Mouse (Mus musculus) limb, embryonic 14.5 days (tissue): Measurements from ENCODE around the gene Scamp4. TPM values are rescaled to one million over a fixed set of nuclear protein-coding genes. Genes with fewer than 3 reads are reported as not detected.

Experiments used
- ATAC-seq: fragments of 200-750 bp; cut with Nextera tagmentation; 2 replicates; pipeline ENCODE4 v1.8.0; 2017; ENCODE audit warnings: low read depth, moderate number of reproducible peaks, moderate TSS enrichment; ENCODE audit not compliant: low FRiP score
- DNase-seq: peaks from one replicate; pipeline ENCODE4 v3.0.0-alpha.2; 2015; ENCODE audit warnings: low spot score
- H3K27ac ChIP-seq: fragments of 300-500 bp; sonication (generic); replicated peaks from 2 replicates; pipeline ENCODE4 v1.5.1; 2014; ENCODE audit warnings: low read depth, mild to moderate bottlenecking, low read length, moderate library complexity, mixed read lengths
- H3K27me3 ChIP-seq: fragments of 300-500 bp; sonication (generic); 2 replicates; pipeline ENCODE4 v1.6.1; 2014; ENCODE audit warnings: low read length, mixed read lengths; ENCODE audit not compliant: control insufficient read depth, insufficient read depth
- H3K36me3 ChIP-seq: fragments of 300-500 bp; sonication (generic); 2 replicates; pipeline ENCODE4 v1.6.1; 2014; ENCODE audit warnings: mild to moderate bottlenecking, low read length, moderate library complexity, mixed read lengths; ENCODE audit not compliant: control insufficient read depth, insufficient read depth
- H3K4me1 ChIP-seq: fragments of 300-500 bp; sonication (generic); 2 replicates; pipeline ENCODE4 v1.6.1; 2014; ENCODE audit warnings: antibody characterized with exemption, low read length, mixed read lengths; ENCODE audit not compliant: control insufficient read depth, insufficient read depth
- H3K4me2 ChIP-seq: fragments of 300-500 bp; sonication (generic); replicated peaks from 2 replicates; pipeline ENCODE4 v1.6.1; 2014; ENCODE audit warnings: low read depth, mild to moderate bottlenecking, low read length, moderate library complexity; ENCODE audit not compliant: severe bottlenecking
- H3K4me3 ChIP-seq: fragments of 300-500 bp; sonication (generic); replicated peaks from 2 replicates; pipeline ENCODE4 v1.5.1; 2014; ENCODE audit warnings: low read length
- H3K9ac ChIP-seq: fragments of 300-500 bp; sonication (generic); 2 replicates; pipeline ENCODE4 v1.6.1; 2014; ENCODE audit warnings: mild to moderate bottlenecking, low read depth, low read length, moderate library complexity; ENCODE audit not compliant: severe bottlenecking
- H3K9me3 ChIP-seq: fragments of 300-500 bp; sonication (generic); 2 replicates; pipeline ENCODE4 v1.6.1; 2016; ENCODE audit warnings: low read length; ENCODE audit not compliant: control insufficient read depth
- POLR2A ChIP-seq: fragments of 200-500 bp; IDR thresholded peaks from 2 replicates; pipeline ENCODE4 v1.8.0; 2012; ENCODE audit warnings: inconsistent platforms, mild to moderate bottlenecking, moderate library complexity, borderline replicate concordance; ENCODE audit not compliant: insufficient read depth, insufficient read length; ENCODE audit errors: extremely low read depth
- WGBS: fragments of 180-500 bp; shearing (Covaris S2); extraction: QIAGEN DNeasy Blood & Tissue Kit; methylation state at CpG from one replicate; pipeline ENCODE4 v1.1.7; 2014; 5-methylcytosine and 5-hydroxymethylcytosine counted together
- polyA plus RNA-seq, 2 experiments: library from polyadenylated mRNA; depleted of rRNA in 1 of 2; stranded (reverse) in 1 of 2; unstranded in 1 of 2; fragments of >200 nt; fragmentation: Nextera tagmentation in 1 of 2; extraction: Ambion mirVana in 1 of 2; gene quantifications; 2 replicates each; pipeline versions ENCODE4 v1.2.1 to v1.2.3; 2012 to 2014

Gene Scamp4
- polyA plus RNA-seq, 2 experiments = 83.1 to 91.4 TPM

GRCm38 (mm10) chr10:80623457-80624191 lies 21.0 kb downstream of the Scamp4 start:
- peaks cover 13% of the 10 kb centered on the region for H3K4me1 ChIP-seq
- 10% methylated on average over 15 of the region's 15 CpGs for WGBS
- ATAC-seq (no peak), DNase-seq (peak; percentile 35)
- TF ChIP-seq POLR2A = no peak
- H3K4me3 ChIP-seq = peak overlapping the region; percentile 85
- peak overlapping the region; percentile 85 for H3K9ac ChIP-seq
- H3K36me3 ChIP-seq = no peaks in the 10 kb centered on the region
- H3K27ac ChIP-seq = peak overlapping the region; percentile 71
- H3K9me3 ChIP-seq = no peaks in the 10 kb centered on the region
- H3K4me2 ChIP-seq = peak overlapping the region; percentile 94
- no peaks in the 10 kb centered on the region for H3K27me3 ChIP-seq

- Histone ChIP-seq H3K27me3 (no peaks in the 10 kb centered on the region), H3K4me2 (no peak overlapping the region), H3K36me3 (peaks cover 5% of the 10 kb centered on the region; the same call in 1 of the 2 replicates), H3K27ac (no peak overlapping the region), H3K4me3 (no peak overlapping the region), H3K4me1 (peaks cover 13% of the 10 kb centered on the region), H3K9me3 (no peaks in the 10 kb centered on the region), H3K9ac (no peak overlapping the region)
- DNase-seq = no peak
- no peak for TF ChIP-seq POLR2A
- no peak for ATAC-seq
- WGBS = 87% methylated on average over 4 of the region's 4 CpGs
Observed at GRCm38 (mm10) chr10:80625764-80626163, 23.1 kb downstream of the Scamp4 start.

- peak; percentile 12; the same call in 1 of the 2 replicates for ATAC-seq
- no peak overlapping the region for H3K4me3 ChIP-seq
- no peak overlapping the region for H3K27ac ChIP-seq
- no peaks in the 10 kb centered on the region for H3K9me3 ChIP-seq
- no peak for DNase-seq
- H3K4me1 ChIP-seq = peaks cover 9% of the 10 kb centered on the region
- TF ChIP-seq POLR2A = no peak
- no peak overlapping the region for H3K4me2 ChIP-seq
- H3K9ac ChIP-seq = no peak overlapping the region
- WGBS = 46% methylated on average over 2 of the region's 2 CpGs
- no peaks in the 10 kb centered on the region for H3K27me3 ChIP-seq
- peaks cover 17% of the 10 kb centered on the region; the same call in 1 of the 2 replicates for H3K36me3 ChIP-seq
Observed at GRCm38 (mm10) chr10:80627685-80628084, 25.0 kb downstream of the Scamp4 start.

GRCm38 (mm10) chr10:80628925-80629324 lies 26.3 kb downstream of the Scamp4 start:
- H3K9me3 ChIP-seq = no peaks in the 10 kb centered on the region
- no peak overlapping the region for H3K27ac ChIP-seq
- no peak overlapping the region for H3K4me3 ChIP-seq
- H3K9ac ChIP-seq = no peak overlapping the region
- H3K27me3 ChIP-seq = no peaks in the 10 kb centered on the region
- peaks cover 23% of the 10 kb centered on the region for H3K36me3 ChIP-seq
- H3K4me1 ChIP-seq = peaks cover 6% of the 10 kb centered on the region
- DNase-seq = no peak
- no peak overlapping the region for H3K4me2 ChIP-seq
- ATAC-seq = no peak
- 83% methylated on average over 9 of the region's 9 CpGs for WGBS
- TF ChIP-seq POLR2A = no peak

GRCm38 (mm10) chr10:80635345-80635744 lies 32.7 kb downstream of the Scamp4 start:
- Histone ChIP-seq H3K27ac (no peak overlapping the region), H3K27me3 (no peaks in the 10 kb centered on the region), H3K9me3 (no peaks in the 10 kb centered on the region), H3K4me3 (no peak overlapping the region), H3K36me3 (peaks cover 82% of the 10 kb centered on the region), H3K9ac (no peak overlapping the region), H3K4me2 (no peak overlapping the region), H3K4me1 (no peaks in the 10 kb centered on the region)
- ATAC-seq (no peak), DNase-seq (no peak)
- 89% methylated on average over 6 of the region's 6 CpGs for whole genome bisulfite sequencing
- TF ChIP-seq POLR2A = no peak
